Mouse (Mus musculus): Measurements from ENCODE around the gene Gnb2.

Gnb2 gene

GRCm38 (mm10) chr5:137481897-137482296 is 51.4 kb downstream of the Gnb2 start:
- CTCF ChIA-PET, result no interaction called here

- CTCF ChIA-PET, result interaction anchor here (0.6 to 0.7 kb wide), 2 partner anchors 88 to 198 kb away, joined by 4 to 5 read pairs; no protein-coding TSS in a partner anchor
These were observed 52.2 kb downstream of the Gnb2 start for GRCm38 (mm10) chr5:137481138-137481537.
